Mouse (Mus musculus) liver, postnatal 0 days (tissue): ENCODE measurements around the gene Poldip3. TPM values are rescaled to one million over a fixed set of nuclear protein-coding genes. Genes with fewer than 3 reads are reported as not detected.

Source experiments
- ATAC-seq: fragments of 200-750 bp; cut with Nextera tagmentation; 2 replicates; pipeline ENCODE4 v1.8.0; 2017; ENCODE audit warnings: mild to moderate bottlenecking, moderate library complexity
- DNase-seq: peaks from one replicate; pipeline ENCODE4 v3.0.0-alpha.2; 2016
- H3K27ac ChIP-seq: fragments of 300-500 bp; sonication (generic); 2 replicates; pipeline ENCODE4 v1.5.1; 2014; ENCODE audit warnings: antibody characterized with exemption, moderate library complexity, mild to moderate bottlenecking, low read depth
- H3K27me3 ChIP-seq: fragments of 300-500 bp; sonication (generic); 2 replicates; pipeline ENCODE4 v1.6.1; 2014; ENCODE audit warnings: low read length, control low read depth, mixed read lengths; ENCODE audit not compliant: insufficient read depth
- H3K36me3 ChIP-seq: fragments of 300-500 bp; sonication (generic); replicated peaks from 2 replicates; pipeline ENCODE4 v1.6.1; 2014; ENCODE audit warnings: mild to moderate bottlenecking, control low read depth, low read length, moderate library complexity, mixed read lengths; ENCODE audit not compliant: insufficient read depth
- H3K4me1 ChIP-seq: fragments of 300-500 bp; sonication (generic); 2 replicates; pipeline ENCODE4 v1.6.1; 2014; ENCODE audit warnings: antibody characterized with exemption, mild to moderate bottlenecking, control low read depth; ENCODE audit not compliant: insufficient read depth
- H3K4me2 ChIP-seq: fragments of 300-500 bp; sonication (generic); 2 replicates; pipeline ENCODE4 v1.6.1; 2014; ENCODE audit warnings: low read depth, mild to moderate bottlenecking, low read length, moderate library complexity, mixed read lengths
- H3K4me3 ChIP-seq: fragments of 300-500 bp; sonication (generic); 2 replicates; pipeline ENCODE4 v1.5.1; 2014; ENCODE audit warnings: low read depth, low read length
- H3K9ac ChIP-seq: fragments of 300-500 bp; sonication (generic); replicated peaks from 2 replicates; pipeline ENCODE4 v1.6.1; 2014; ENCODE audit warnings: mild to moderate bottlenecking, moderate library complexity
- H3K9me3 ChIP-seq: fragments of 300-500 bp; sonication (generic); 2 replicates; pipeline ENCODE4 v1.6.1; 2016; ENCODE audit warnings: mild to moderate bottlenecking, control low read depth, low read length, mixed read lengths
- CTCF ChIP-seq: sonication (generic); IDR thresholded peaks from 2 replicates; pipeline ENCODE4 v1.5.1; 2016; ENCODE audit warnings: antibody characterized with exemption, low read depth
- EP300 ChIP-seq: IDR thresholded peaks from 2 replicates; pipeline ENCODE4 v1.6.1; 2016; ENCODE audit warnings: antibody characterized with exemption, low read depth, mild to moderate bottlenecking
- WGBS: fragments of 180-500 bp; shearing (Covaris S2); extraction: QIAGEN DNeasy Blood & Tissue Kit; methylation state at CpG from one replicate; pipeline ENCODE4 v1.1.7; 2014; ENCODE audit not compliant: insufficient replicate concordance; 5-methylcytosine and 5-hydroxymethylcytosine counted together
- polyA plus RNA-seq: library from polyadenylated mRNA; unstranded; fragments of >200 nt; fragmentation: Nextera tagmentation; extraction: Ambion mirVana; gene quantifications from 2 replicates; pipeline ENCODE4 v1.2.1, GENCODE M21; 2015

Poldip3 gene
- polyA plus RNA-seq, 1 experiment from 2014 or later: 32.5 TPM

DNA sequence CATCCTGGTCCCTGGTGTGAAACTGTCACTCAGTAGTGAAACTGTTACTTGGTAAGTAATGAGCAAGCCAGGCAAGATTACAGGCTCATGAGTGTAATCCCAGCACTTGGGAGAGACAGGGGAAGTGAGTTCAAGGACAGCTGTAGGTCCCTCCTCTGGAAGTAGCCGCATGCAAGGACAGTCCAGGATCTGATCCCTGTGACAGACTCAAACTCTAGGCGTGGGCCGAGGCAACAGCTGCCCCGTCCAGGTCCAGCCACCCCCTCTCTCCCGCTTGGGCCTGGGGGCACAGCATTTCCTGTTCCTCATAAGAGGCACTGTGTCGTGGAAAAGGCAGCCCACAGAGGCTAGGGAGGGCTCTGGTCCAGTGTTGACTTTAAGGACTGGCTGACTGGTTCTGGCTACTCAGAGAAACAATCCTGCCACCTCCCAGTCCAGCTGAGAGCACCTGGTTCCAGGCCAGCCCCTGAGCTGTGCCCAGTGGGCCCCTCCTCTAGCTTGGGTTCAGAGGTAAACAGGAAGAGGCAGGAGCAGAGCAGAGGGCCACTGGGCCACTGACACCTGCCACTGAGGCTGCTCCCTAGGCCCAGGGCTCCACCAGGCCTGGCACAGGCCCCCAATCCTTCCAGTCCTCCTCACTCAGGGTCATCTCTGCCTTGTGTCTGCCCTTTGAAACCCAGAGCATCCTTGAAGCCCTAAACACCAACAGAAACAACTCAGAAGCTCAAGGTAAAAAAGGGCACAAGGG is 6.7 kb upstream of the Poldip3 start:
- H3K4me2 ChIP-seq: no peak overlapping the region
- H3K36me3 ChIP-seq: peaks cover 58% of the 10 kb centered on the region
- H3K27me3 ChIP-seq: no peaks in the 10 kb centered on the region
- 68% methylated on average over 6 of the region's 6 CpGs for whole genome bisulfite sequencing
- no peaks in the 10 kb centered on the region for H3K9me3 ChIP-seq
- TF ChIP-seq EP300 (no peak), CTCF (no peak)
- peak overlapping the region; percentile 69 for H3K27ac ChIP-seq
- H3K4me3 ChIP-seq: no peak overlapping the region
- ATAC-seq (peak; percentile 19; the same call in 1 of the 2 replicates), DNase-seq (no peak)
- no peak overlapping the region for H3K9ac ChIP-seq
- no peaks in the 10 kb centered on the region for H3K4me1 ChIP-seq

DNA sequence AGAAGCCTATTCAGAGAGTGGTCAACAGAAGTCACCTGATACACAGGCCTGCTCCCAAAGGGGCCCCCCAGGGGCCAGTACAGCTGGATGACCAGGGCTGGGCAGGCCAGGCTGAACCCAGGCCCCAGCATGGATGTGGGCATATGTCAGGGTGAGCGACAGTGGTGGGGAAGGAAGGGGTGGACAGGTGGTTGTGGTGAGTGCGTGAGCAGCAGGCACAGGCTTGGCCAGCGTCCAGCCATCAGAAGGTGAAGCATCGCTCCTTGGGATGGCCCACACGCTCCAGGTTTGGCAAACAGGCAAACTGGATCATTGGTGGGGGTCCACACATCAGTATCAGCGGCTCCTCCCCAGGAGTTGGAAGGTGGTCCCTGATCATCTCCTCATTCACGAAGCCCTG is 5.1 kb upstream of the Poldip3 start:
- Histone ChIP-seq H3K36me3 (peaks cover 42% of the 10 kb centered on the region), H3K9ac (no peak overlapping the region), H3K27me3 (no peaks in the 10 kb centered on the region), H3K4me1 (no peaks in the 10 kb centered on the region), H3K27ac (no peak overlapping the region), H3K9me3 (no peaks in the 10 kb centered on the region), H3K4me3 (no peak overlapping the region), H3K4me2 (no peak overlapping the region)
- DNase-seq: no peak
- 91% methylated on average over 6 of the region's 7 CpGs for WGBS
- no peak for ATAC-seq
- TF ChIP-seq CTCF: no peak
- TF ChIP-seq EP300: no peak

GRCm38 (mm10) chr15:83150694-83151093 is 1.5 kb upstream of the Poldip3 start:
- H3K9me3 ChIP-seq: no peaks in the 10 kb centered on the region
- H3K4me3 ChIP-seq: no peak overlapping the region
- ATAC-seq: no peak
- no peak overlapping the region for H3K4me2 ChIP-seq
- H3K9ac ChIP-seq: no peak overlapping the region
- peaks cover 10% of the 10 kb centered on the region for H3K4me1 ChIP-seq
- peaks cover 21% of the 10 kb centered on the region for H3K36me3 ChIP-seq
- H3K27ac ChIP-seq: peak overlapping the region; percentile 60; the same call in 1 of the 2 replicates
- 84% methylated on average over 4 of the region's 4 CpGs for WGBS
- H3K27me3 ChIP-seq: no peaks in the 10 kb centered on the region
- TF ChIP-seq CTCF (no peak), EP300 (no peak)
- no peak for DNase-seq

GRCm38 (mm10) chr15:83150073-83150442 is 874 bp upstream of the Poldip3 start:
- 26% methylated on average over 3 of the region's 3 CpGs for WGBS
- H3K27ac ChIP-seq: peak overlapping the region; percentile 99
- ATAC-seq (no peak), DNase-seq (no peak)
- no peak overlapping the region for H3K4me3 ChIP-seq
- TF ChIP-seq EP300 (no peak), CTCF (no peak)
- peaks cover 10% of the 10 kb centered on the region for H3K4me1 ChIP-seq
- peaks cover 19% of the 10 kb centered on the region for H3K36me3 ChIP-seq
- no peaks in the 10 kb centered on the region for H3K9me3 ChIP-seq
- H3K27me3 ChIP-seq: no peaks in the 10 kb centered on the region
- peak overlapping the region; percentile 96 for H3K9ac ChIP-seq
- H3K4me2 ChIP-seq: peak overlapping the region; percentile 88

DNA sequence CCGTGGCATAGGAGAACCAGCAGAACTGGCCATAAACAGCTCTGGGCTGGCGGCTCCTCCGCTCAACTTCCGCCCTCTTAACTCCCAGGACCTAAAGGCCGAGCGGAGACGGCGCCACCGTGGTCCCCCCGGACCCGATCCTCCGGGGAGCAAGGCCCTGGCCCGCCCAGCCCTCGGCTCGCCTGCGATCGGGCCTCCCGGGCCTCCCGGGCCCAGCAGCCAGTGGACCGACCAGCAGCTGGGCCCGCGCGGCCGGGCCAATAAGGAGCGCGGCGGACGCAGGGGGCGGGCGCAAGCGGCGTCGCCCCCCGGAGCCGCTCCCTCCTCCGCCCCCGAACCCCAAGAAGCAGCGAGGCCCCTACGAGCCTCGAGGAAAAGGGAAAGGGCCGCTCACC is 386 bp downstream of the Poldip3 start:
- H3K27ac ChIP-seq: peak overlapping the region; percentile 99
- ATAC-seq: peak; percentile 79
- peak overlapping the region; percentile 74 for H3K4me3 ChIP-seq
- no peaks in the 10 kb centered on the region for H3K27me3 ChIP-seq
- no peaks in the 10 kb centered on the region for H3K9me3 ChIP-seq
- no peak for DNase-seq
- peaks cover 15% of the 10 kb centered on the region for H3K4me1 ChIP-seq
- peak overlapping the region; percentile 96 for H3K9ac ChIP-seq
- peaks cover 17% of the 10 kb centered on the region for H3K36me3 ChIP-seq
- under 1% methylated on average over 28 of the region's 41 CpGs for WGBS
- TF ChIP-seq EP300: no peak
- TF ChIP-seq CTCF: no peak
- H3K4me2 ChIP-seq: peak overlapping the region; percentile 88

- H3K4me1 ChIP-seq: peaks cover 15% of the 10 kb centered on the region
- no peak for DNase-seq
These were observed 789 bp downstream of the Poldip3 start for GRCm38 (mm10) chr15:83148395-83148794.

More at GRCm38 (mm10) chr15:83148395-83148794, 789 bp downstream of the Poldip3 start:
- no peaks in the 10 kb centered on the region for H3K27me3 ChIP-seq
- peak overlapping the region; percentile 88 for H3K4me2 ChIP-seq
- H3K36me3 ChIP-seq: peaks cover 13% of the 10 kb centered on the region
- WGBS: 2% methylated on average over 21 of the region's 21 CpGs
- H3K9ac ChIP-seq: peak overlapping the region; percentile 96
- no peaks in the 10 kb centered on the region for H3K9me3 ChIP-seq
- TF ChIP-seq CTCF (no peak), EP300 (no peak)
- no peak for ATAC-seq
- peak overlapping the region; percentile 74 for H3K4me3 ChIP-seq
- H3K27ac ChIP-seq: peak overlapping the region; percentile 99
